Mouse (Mus musculus) megakaryocyte, embryonic 14.5 days (primary cell): Measurements from ENCODE around the gene Rchy1.

Source experiments
- FLI1 ChIP-seq: IDR thresholded peaks from 2 replicates; pipeline ENCODE4 v1.6.1; 2012; ENCODE audit warnings: low read length, inconsistent platforms, mixed read lengths
- GATA1 ChIP-seq: IDR thresholded peaks from 3 replicates; pipeline ENCODE4 v1.6.1; 2012; ENCODE audit warnings: mixed read lengths, low read length, inconsistent platforms, borderline replicate concordance

DNA sequence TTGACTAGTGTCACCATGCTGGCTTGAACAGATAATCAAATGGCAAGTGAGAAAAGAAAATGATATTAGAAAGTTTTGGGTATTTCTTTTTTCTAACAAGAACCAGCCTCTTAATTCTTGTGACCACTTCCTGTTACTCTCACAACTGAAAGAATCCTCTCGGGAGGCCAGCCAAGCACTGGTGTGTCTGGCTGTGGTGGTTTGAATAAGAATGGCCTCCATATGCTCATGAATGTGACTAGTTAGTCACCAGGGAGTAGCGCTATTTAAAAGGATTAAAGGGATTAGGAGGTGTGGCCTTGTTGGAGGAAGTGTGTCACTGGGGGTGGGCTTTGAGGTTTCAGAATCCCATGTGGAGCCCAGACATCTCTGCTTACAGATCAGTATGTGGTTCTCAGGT is 22.9 kb upstream of the Rchy1 start:
- no peak for TF ChIP-seq GATA1
- no peak for TF ChIP-seq FLI1
